Mouse (Mus musculus) kidney, postnatal 14 days (tissue): ENCODE results near the gene Itga3.

ENCODE experiments used
- DNase-seq: peaks from one replicate; pipeline ENCODE4 v3.0.0; 2022; ENCODE audit warnings: mixed read lengths

The Itga3 gene

DNA sequence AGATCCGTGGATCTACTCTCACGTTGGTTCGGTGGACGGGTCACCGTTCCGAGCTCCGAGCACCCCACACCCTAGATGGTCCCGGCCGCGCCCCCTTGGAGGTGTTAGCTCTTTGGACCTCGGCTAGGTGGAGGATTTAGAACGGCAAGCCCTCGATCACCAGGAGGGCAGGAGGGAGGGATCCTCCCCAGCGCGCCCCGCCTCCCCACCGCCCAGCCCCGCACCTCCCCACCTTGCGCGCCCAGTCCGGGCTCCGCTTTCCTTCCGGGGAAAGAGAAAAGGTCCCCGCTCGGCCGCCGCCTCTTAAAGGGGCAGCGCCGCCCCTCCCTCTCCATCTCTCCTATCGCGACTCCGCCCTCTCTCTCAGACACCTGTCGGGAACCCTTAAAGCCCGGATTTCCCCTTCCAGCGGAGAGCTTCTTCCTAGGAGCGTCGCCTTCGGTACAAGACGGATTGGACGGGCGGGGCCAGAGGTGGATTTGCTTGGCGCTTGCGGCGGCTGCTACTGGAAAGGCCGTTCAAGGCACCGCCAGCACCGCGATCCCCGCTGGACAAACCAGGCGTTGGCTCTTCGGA is at the start of gene Itga3:
Gene Itga3 (minus strand): TSS at position 266 of the 576 bp plus-strand sequence.
- DNase-seq = peak; percentile 90

DNA sequence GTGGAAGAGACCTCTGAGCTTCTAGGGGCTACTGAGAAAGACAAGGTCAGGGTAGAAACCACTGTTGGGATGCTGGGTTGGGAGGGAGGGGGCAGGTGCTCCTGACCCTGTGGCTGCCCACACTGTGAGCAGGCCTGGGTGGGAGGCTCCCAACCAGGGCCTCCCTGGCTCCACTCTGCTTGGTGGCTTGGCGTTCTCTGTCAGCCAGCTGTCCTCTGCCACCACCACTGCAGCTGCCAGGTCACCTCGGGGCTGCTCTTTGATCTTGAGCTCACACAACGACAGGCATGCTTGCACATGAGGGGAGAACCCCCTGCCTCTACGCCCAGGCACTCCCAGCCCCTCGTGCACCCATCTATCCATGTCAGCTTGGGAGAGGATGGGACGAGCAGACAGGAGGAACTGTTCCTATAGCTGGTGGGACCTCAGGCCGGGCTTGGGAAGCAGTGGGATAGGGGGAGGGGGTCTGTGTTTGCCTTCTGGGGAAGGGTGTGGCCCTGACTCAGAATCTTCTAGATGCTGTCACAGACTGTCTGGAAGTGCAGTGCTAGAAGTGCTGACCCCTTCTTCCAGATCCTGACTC is 48.9 kb upstream of the Itga3 start:
- no peak for DNase-seq

GRCm38 (mm10) chr11:95122100-95122489 is 45.5 kb upstream of the Itga3 start:
- DNase-seq = no peak

GRCm38 (mm10) chr11:95121161-95122099 is 44.8 kb upstream of the Itga3 start:
- DNase-seq = no peak

DNA sequence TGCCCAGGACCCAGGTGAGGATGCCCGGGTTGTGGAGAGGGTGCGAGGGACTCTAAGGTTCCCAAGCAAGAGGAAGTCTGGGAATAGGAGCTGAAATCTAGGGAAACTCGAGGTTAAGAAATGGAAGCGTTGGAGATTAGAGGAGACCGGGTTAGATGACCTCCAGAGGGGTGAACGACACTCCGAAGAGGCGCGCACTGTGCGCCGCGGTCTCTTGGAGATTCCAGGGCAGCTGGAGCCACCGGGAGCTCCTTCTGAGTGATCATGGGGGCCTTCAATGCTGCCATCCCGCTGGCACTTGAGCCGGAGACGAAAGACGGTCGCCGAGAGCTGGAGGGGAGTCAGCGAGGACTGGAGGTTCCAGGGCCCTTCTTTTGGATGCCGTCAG is 44.0 kb upstream of the Itga3 start:
- no peak for DNase-seq

DNA sequence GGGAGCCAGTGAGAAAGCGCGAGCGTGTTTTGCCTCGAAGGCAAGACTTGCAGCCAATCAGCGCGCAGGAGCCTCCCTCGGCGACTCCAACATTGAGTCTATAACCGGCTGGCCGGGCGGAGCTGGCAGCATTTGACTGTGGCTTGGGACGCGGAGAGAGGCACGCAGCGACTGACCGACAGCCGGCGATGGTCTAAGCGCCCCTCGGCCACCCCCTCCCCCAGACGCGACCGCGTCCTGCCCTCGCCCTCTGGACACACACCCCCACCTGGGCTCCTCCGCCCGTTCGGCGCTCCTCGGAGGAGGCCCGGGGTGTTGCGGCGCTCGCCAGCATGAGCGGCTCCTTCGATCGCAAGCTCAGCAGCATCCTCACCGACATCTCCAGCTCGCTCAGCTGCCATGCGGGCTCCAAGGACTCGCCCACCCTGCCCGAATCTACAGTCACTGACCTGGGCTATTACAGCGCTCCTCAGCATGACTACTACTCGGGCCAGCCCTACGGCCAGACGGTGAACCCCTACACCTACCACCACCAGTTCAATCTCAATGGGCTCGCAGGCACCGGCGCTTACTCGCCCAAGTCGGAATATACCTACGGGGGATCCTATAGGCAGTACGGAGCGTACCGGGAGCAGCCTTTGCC is 43.5 kb upstream of the Itga3 start, which contains the start of gene Dlx3:
Gene Dlx3 (plus strand): TSS at position 130 of the 643 bp plus-strand sequence.
- DNase-seq = peak; percentile 55

GRCm38 (mm10) chr11:95118505-95118904 is 41.9 kb upstream of the Itga3 start:
- DNase-seq = peak; percentile 76

GRCm38 (mm10) chr11:95117030-95117429 is 40.4 kb upstream of the Itga3 start:
- peak; percentile 83 for DNase-seq

- no peak for DNase-seq
Observed at GRCm38 (mm10) chr11:95110081-95110480, 33.5 kb upstream of the Itga3 start.

- no peak for DNase-seq
Observed at GRCm38 (mm10) chr11:95109000-95109399, 32.4 kb upstream of the Itga3 start.

GRCm38 (mm10) chr11:95106440-95107236 is 30.0 kb upstream of the Itga3 start:
- DNase-seq = peak; percentile 87

GRCm38 (mm10) chr11:95105274-95105874 is 28.8 kb upstream of the Itga3 start:
- DNase-seq = peak; percentile 66

DNA sequence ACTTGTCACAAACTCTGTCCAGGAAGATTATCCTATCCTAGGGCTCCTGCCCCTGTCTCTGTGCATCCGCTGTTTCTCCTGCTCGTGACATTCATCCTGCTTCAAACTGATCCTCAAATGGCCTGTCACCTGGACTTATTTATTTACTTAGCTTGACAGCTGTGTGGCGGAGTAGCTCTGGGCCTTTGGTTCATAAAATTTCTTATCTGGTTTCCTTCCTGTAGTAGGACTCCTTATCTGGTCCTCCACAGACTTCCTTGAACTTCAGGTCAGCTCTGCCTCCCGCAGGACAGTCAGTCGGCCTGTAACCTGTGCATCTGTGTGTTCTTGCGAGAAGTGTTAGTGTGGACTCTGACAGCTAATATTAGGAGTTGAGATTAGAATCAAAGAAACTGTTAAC is 27.7 kb upstream of the Itga3 start:
- peak; percentile 42 for DNase-seq

GRCm38 (mm10) chr11:95102161-95102904 is 25.7 kb upstream of the Itga3 start:
- DNase-seq = peak; percentile 63

GRCm38 (mm10) chr11:95101071-95101788 is 24.6 kb upstream of the Itga3 start:
- no peak for DNase-seq

GRCm38 (mm10) chr11:95100393-95100792 is 23.8 kb upstream of the Itga3 start:
- peak; percentile 41 for DNase-seq

DNA sequence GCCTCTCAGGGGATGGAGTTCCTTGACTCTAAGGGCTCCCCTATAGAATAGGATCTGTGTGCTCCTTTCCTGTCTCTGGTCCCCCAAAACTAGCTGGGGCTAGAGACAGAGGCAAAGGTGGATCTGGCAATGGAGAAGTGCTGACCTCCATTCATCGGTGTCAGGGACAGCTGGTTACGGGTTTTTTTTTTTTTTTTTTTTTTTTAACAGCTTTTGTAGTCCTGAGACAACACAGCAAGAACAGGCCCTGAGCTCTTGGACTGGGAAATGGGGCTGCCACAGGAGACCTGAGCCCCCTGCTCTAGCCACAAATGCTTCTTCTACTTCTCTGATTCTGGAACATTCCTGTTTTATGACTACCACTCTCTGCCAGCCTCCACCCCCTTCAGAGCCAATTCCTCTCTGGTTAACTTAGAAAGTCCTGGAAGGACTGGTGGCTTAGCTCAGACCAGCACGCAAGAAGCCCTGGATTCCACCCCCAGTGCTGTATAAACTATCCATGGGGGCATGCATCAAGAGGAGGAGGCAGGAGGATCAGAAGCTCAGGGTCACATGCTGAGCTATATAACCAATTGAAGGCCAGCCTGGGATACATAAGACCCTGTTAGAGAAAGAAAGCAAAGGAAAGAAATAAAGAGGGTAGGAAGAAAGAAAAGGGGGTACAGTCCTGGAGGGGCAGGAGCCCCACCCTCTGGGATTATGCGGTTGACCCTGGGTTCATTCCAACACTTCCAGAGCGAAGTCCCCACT is 21.9 kb upstream of the Itga3 start:
- no peak for DNase-seq

GRCm38 (mm10) chr11:95097889-95098288 is 21.3 kb upstream of the Itga3 start:
- no peak for DNase-seq

- DNase-seq = no peak
Observed at GRCm38 (mm10) chr11:95096608-95097373, 20.2 kb upstream of the Itga3 start.
